Mouse (Mus musculus): Measurements from ENCODE around the gene Rab6b. TPM values are rescaled to one million over a fixed set of nuclear protein-coding genes. Genes with fewer than 3 reads are reported as not detected.
A peak's percentile ranks its signal among the peaks of the same experiment; 100 is the strongest.
"Not testable (repeated sequence)": the region's sequence is repeated elsewhere in the genome, so short reads cannot be mapped to it uniquely, and the experiment has no call there.

Gene Rab6b
- polyA plus RNA-seq, 1 experiment from 2014 or later, result 7.8 TPM

DNA sequence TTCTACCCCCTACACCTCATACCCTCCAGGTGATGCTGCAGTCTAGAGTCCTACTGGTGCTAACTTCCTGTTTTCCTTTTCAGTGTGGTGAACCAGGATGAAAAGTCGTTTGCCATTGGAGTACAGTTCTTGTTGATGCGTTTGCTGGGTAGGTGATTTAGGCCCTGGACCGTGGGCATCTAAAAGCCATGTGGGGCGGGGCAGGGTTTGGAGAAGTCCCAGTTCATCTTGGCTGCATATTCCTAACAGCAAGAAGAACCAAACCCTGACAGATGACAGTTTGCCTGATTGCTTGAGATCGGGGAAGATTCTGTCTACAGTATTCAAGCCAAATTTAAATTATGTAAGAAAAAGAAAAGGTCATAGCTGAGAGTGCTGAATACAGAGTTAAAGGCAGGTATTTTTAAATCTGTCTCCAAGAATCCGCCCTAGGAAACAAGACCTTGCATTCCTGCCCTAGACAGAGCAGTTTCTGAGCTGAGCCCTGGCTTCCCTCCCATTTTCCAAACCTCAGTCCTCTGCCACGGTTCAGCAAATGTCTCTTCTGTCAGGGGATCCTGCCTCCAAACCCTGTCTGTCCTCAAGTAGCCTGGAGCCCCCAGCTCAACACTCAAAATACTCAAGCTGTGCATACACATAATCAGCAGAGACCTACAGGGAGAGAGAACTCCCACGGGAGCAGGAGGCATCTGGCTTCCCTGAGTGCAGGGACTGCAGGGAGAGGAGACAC is 29.2 kb upstream of the Rab6b start:
- Histone ChIP-seq H3K4me3 (no peak overlapping the region), H3K4me2 (no peak overlapping the region), H3K4me1 (peaks cover 4% of the 10 kb centered on the region; the same call in 1 of the 2 replicates), H3K9me3 (no peaks in the 10 kb centered on the region), H3K27ac (no peak overlapping the region), H3K27me3 (no peaks in the 10 kb centered on the region), H3K9ac (no peak overlapping the region), H3K36me3 (no peaks in the 10 kb centered on the region)
- no peak for ATAC-seq (ENCODE audit: insufficient number of reproducible peaks, low FRiP score, low TSS enrichment, low read depth)
- 65% methylated on average over 8 of the region's 8 CpGs for WGBS

DNA sequence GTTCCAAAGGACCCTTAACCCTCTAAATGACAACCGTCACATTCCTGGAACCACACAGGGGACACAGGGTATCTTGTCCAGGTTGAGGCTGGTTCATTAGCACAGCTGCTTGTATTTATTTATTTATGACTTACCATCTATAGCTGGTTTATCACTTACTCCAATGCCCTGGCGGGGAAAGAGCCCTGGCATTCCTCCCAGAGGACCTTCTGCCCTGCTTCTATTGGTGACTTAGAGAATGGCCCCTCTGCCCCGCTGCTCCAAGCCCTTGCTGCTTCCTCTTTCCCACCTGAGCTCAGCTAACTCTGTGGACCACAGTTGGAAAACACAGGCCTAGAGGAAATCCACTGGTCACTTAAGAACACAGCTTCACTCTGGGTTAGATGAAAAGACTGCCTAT is 28.2 kb upstream of the Rab6b start:
- Histone ChIP-seq H3K36me3 (no peaks in the 10 kb centered on the region), H3K27me3 (no peaks in the 10 kb centered on the region), H3K9me3 (no peaks in the 10 kb centered on the region), H3K4me2 (no peak overlapping the region), H3K4me3 (no peak overlapping the region), H3K27ac (no peak overlapping the region), H3K4me1 (peaks cover 4% of the 10 kb centered on the region; the same call in 1 of the 2 replicates), H3K9ac (no peak overlapping the region)
- ATAC-seq (ENCODE audit: insufficient number of reproducible peaks, low FRiP score, low TSS enrichment, low read depth), result no peak
- WGBS, result 70% methylated on average over 3 of the region's 3 CpGs

DNA sequence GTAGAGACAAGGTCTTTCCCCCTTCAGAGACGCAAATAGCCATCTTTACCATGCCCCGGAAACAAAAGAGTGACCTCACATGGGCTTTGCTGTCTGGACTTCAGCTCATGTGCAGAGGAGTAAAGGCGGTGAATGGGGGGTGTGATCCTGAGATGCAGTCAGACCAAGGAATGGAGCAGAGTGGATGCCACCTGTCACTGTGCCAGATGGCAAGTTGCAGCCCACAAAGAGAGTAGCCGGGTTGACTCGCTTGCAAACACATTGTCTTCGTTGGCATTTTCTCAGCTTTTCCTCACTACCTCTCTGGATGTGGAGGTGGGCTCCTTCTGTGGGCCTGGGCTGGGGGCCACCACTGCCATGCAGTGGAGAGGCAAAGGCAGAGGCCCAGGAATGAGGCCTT is 24.9 kb upstream of the Rab6b start:
- no peak overlapping the region for H3K4me3 ChIP-seq
- no peak overlapping the region for H3K4me2 ChIP-seq
- peaks cover 6% of the 10 kb centered on the region for H3K4me1 ChIP-seq
- H3K9ac ChIP-seq, result no peak overlapping the region
- no peak overlapping the region for H3K27ac ChIP-seq
- no peak for ATAC-seq (ENCODE audit: insufficient number of reproducible peaks, low FRiP score, low TSS enrichment, low read depth)
- WGBS, result 95% methylated on average over 6 of the region's 6 CpGs
- no peaks in the 10 kb centered on the region for H3K36me3 ChIP-seq
- H3K27me3 ChIP-seq, result no peaks in the 10 kb centered on the region
- no peaks in the 10 kb centered on the region for H3K9me3 ChIP-seq

DNA sequence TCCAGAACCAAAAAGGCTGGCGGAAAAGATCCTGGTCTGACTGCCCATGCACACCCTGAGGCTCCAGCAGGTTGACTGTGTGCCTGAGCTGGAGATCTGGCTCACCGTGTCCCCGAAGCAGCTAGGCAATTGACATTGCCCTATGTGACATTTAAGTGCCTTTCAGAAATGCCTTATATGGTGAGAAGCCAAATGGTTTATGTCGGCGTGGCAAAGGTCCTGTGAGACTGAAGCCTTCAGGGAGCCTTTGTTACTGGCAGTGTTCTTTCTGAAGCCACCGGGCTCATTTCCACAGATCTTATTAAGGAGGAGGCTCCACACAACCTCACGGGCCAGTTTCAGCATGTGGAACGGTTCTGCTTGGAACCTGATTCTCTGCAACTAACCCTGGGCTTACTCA is 24.3 kb upstream of the Rab6b start:
- WGBS, result 44% methylated on average over 8 of the region's 8 CpGs
- Histone ChIP-seq H3K4me3 (no peak overlapping the region), H3K9ac (no peak overlapping the region), H3K27ac (no peak overlapping the region), H3K36me3 (no peaks in the 10 kb centered on the region), H3K27me3 (no peaks in the 10 kb centered on the region), H3K9me3 (no peaks in the 10 kb centered on the region), H3K4me2 (no peak overlapping the region), H3K4me1 (peaks cover 10% of the 10 kb centered on the region)
- ATAC-seq (ENCODE audit: insufficient number of reproducible peaks, low FRiP score, low TSS enrichment, low read depth), result no peak

DNA sequence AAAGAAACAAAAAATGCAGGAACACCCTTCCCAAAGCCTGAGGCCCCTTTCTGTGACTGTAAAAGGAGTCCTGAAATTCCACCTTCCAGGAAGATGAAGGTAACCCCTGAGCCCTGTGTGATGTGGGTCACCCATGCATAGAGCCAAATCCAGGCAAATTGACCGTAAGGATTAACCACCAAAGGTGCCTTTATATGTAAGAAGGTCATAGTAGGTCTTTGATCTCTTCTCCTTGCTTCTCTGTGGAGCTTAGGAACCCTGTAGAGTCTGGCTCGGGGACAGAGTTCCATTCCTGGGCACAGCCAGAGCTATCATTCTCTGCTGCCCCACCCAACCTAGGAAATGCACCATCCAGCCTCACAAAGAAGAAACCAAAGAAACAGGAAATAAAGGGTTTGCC is 22.9 kb upstream of the Rab6b start:
- 70% methylated on average over 2 of the region's 2 CpGs for WGBS
- H3K27me3 ChIP-seq, result no peaks in the 10 kb centered on the region
- H3K4me3 ChIP-seq, result no peak overlapping the region
- no peak overlapping the region for H3K9ac ChIP-seq
- H3K4me1 ChIP-seq, result peaks cover 9% of the 10 kb centered on the region
- no peaks in the 10 kb centered on the region for H3K36me3 ChIP-seq
- no peak overlapping the region for H3K4me2 ChIP-seq
- no peak overlapping the region for H3K27ac ChIP-seq
- ATAC-seq (ENCODE audit: insufficient number of reproducible peaks, low FRiP score, low TSS enrichment, low read depth), result no peak
- H3K9me3 ChIP-seq, result no peaks in the 10 kb centered on the region

DNA sequence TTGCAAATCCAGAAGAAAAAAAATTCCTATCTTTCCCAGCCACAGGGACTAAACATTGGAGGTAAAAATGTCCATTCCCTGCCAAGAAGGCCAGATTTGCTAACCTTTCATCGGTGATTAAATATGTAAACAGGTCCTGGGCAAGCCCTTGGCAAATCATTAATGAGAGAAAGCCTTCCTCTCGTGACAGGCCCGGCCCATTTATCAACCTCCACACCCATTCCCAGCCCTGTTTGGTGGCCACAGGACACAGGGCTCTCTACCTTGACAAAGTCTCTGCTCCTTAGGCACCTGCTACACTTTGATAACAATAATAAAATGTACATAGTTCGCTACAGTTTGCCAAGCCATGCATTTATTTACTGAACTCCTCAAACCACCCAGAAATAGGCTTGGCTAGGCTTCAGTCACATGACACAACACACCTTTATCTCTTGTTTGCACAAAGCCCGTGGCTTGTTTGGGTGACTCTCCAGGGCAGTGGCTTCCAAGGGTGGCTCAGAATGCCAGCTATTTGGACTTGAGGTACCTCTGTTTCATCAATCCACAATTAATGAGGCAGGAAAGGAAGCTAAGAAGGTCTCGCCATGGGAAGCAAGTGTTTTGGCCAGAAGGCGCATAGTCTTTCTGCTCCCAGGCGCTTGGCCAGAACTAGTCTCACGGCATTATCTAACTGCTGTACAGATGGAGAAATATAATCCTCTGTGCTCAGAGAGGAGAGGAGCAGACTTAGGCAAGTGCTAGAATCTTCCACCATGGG is 21.3 kb upstream of the Rab6b start:
- H3K4me2 ChIP-seq, result no peak overlapping the region

DNA sequence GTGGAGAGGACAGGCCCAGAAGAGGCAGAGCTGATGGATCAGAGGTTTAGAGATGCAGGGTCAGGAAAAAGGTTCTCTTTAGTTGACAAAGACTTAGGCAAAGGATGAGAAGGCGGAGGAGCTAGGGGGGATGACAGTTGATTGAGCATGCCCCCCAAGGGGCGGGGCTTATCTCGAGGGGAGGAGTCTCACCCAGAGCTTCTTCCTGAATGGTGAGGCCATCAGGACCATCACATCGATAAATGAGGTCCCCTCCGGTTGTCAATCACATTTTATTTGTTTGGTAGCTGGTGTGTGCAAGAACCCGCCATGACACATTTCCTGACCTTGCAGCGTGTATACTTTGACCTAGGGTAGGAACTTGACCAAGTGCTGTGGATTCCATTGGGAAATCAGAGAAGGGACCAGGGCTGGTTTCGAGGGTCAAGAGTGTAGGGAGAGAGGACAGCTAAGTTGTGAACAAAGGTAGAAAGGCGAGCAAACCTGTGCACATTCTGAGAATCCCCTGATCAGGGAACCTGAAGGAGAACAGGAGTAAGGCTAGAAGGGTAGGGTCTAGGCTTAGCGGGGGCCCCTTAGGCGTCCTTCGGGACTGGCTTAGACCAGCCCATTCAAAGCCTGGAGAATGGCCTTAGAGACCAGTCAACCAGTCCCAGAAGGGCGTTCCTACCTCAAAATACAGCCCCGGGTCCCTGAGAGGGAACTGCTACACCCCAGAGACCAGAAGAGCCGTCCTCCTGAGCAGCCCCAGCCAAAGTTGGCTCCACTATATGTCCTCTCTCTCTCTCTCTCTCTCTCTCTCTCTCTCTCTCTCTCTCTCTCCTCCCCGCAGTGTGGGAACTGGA is 20.3 kb upstream of the Rab6b start:
- Histone ChIP-seq H3K9ac (no peak overlapping the region), H3K36me3 (no peaks in the 10 kb centered on the region), H3K4me1 (peaks cover 9% of the 10 kb centered on the region), H3K9me3 (no peaks in the 10 kb centered on the region), H3K27ac (no peak overlapping the region), H3K4me3 (no peak overlapping the region), H3K4me2 (no peak overlapping the region), H3K27me3 (no peaks in the 10 kb centered on the region)
- WGBS, result 79% methylated on average over 16 of the region's 16 CpGs
- ATAC-seq (ENCODE audit: insufficient number of reproducible peaks, low FRiP score, low TSS enrichment, low read depth), result no peak

More for the DNA sequence above, 21.3 kb upstream of the Rab6b start:
- no peak overlapping the region for H3K27ac ChIP-seq
- H3K4me3 ChIP-seq, result no peak overlapping the region
- H3K27me3 ChIP-seq, result no peaks in the 10 kb centered on the region
- H3K4me1 ChIP-seq, result peaks cover 9% of the 10 kb centered on the region
- no peak overlapping the region for H3K9ac ChIP-seq
- WGBS, result 65% methylated on average over 9 of the region's 9 CpGs
- H3K9me3 ChIP-seq, result no peaks in the 10 kb centered on the region
- no peaks in the 10 kb centered on the region for H3K36me3 ChIP-seq
- no peak for ATAC-seq (ENCODE audit: insufficient number of reproducible peaks, low FRiP score, low TSS enrichment, low read depth)

DNA sequence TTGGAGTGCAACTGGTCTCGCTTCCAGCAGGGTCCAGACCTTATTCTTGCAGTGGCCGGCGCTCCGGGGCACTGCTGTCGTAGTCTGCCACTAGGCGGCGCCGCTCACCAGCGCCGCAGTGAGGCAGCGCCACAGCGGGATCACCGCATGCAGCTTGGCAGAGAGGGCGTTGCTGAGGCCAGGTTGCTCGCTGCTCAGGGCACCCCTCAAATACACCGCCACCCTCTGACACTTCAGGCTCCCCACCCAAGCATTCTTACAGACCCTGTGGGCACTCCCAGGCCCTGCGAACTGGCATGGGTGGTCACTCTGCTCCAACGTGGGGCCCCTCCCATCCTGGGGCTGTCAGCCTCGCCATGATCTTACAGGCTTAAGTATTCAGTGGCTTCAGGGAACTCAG is 19.3 kb upstream of the Rab6b start:
- Histone ChIP-seq H3K4me1 (peaks cover 9% of the 10 kb centered on the region), H3K4me3 (peak overlapping the region; percentile 46), H3K27me3 (no peaks in the 10 kb centered on the region), H3K9me3 (no peaks in the 10 kb centered on the region), H3K36me3 (no peaks in the 10 kb centered on the region), H3K4me2 (peak overlapping the region; percentile 87), H3K9ac (peak overlapping the region; percentile 42), H3K27ac (no peak overlapping the region)
- peak; percentile 79 for ATAC-seq (ENCODE audit: insufficient number of reproducible peaks, low FRiP score, low TSS enrichment, low read depth)
- WGBS, result under 1% methylated on average over 19 of the region's 19 CpGs

DNA sequence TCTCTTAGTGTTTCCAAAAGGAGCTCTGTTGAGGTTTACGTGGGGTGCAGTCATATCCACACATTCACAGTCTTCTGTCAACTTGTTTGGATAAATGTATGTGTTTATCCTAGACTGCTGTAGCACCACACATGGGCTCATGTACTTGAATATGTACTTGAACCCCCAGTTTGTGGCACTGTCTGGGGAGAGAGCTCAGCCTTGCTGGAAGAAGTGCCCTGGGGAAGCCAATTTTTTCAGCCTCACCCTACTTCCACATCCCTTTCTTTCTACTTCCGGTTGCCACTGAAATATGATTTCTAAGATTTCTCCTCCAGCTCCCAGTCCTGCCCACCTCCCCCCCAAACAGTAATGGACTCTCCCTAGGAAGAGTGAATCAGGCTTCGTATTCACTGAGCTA is 17.9 kb upstream of the Rab6b start:
- H3K4me1 ChIP-seq, result peaks cover 9% of the 10 kb centered on the region
- no peak overlapping the region for H3K9ac ChIP-seq
- no peaks in the 10 kb centered on the region for H3K36me3 ChIP-seq
- 82% methylated on average over 3 of the region's 3 CpGs for WGBS
- no peak overlapping the region for H3K27ac ChIP-seq
- H3K27me3 ChIP-seq, result no peaks in the 10 kb centered on the region
- H3K4me3 ChIP-seq, result no peak overlapping the region
- ATAC-seq (ENCODE audit: insufficient number of reproducible peaks, low FRiP score, low TSS enrichment, low read depth), result no peak
- no peak overlapping the region for H3K4me2 ChIP-seq
- no peaks in the 10 kb centered on the region for H3K9me3 ChIP-seq

DNA sequence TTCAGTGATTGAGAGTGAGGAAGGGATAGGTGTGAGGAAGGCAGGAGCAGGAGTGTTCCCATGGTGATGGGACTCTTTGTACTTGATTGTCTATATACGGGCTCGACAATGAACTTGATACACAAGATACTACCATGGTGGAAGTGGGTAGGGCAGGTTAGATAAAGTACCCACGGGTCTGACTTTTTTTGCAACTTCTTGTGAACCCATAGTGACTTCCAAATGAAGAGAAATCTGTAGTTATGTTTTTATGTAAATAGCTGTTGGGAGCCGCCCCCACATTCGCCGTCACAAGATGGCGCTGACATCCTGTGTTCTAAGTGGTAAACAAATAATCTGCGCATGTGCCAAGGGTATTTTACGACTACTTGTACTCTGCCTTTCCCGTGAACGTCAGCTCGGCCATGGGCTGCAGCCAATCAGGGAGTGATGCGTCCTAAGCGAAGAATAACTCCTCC is 3.2 kb upstream of the Rab6b start:
- H3K27me3 ChIP-seq, result peaks cover 30% of the 10 kb centered on the region
- not testable (repeated sequence) for ATAC-seq (ENCODE audit: insufficient number of reproducible peaks, low FRiP score, low TSS enrichment, low read depth); H3K9ac ChIP-seq; H3K36me3 ChIP-seq; H3K9me3 ChIP-seq
- 11% methylated on average over 9 of the region's 14 CpGs for WGBS
- H3K4me3 ChIP-seq, result peak overlapping the region; percentile 46
- peak overlapping the region; percentile 39 for H3K4me2 ChIP-seq
- peaks cover 24% of the 10 kb centered on the region for H3K4me1 ChIP-seq
- peak overlapping the region; percentile 69; the same call in 1 of the 2 replicates for H3K27ac ChIP-seq

DNA sequence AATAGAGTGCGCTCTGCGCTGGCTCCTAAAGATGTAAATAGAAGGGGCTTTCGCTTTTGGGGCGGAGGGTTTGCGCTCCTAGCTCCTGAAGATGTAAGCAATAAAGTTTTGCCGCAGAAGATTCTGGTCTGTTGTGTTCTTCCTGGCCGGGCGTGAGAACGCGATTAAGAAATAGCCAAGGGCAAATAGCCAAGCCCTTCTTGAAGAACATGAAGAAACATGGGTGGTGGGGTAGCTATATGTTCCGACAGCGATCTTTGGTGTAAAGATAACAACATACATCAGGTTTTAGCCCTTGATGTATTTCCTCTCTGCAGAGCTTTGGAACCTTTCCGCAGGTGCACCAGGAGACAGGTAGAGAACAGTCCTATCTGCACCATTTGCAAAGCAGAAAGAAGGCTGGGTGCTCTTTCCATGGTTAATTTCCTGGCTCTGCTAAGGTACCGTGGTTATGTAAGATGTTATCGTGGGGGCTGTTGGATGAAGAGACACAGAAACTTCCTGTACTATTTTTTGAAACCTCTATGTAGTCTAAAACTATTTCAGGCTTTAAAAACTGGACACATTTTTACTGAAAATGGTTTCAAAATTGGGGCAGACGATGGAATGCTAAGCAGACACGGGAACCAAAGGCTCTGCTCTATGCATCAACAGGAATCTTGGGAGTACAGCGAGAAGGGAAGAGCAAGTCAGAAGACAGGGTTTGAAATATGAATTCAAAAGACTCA is 2.5 kb upstream of the Rab6b start:
- Histone ChIP-seq H3K4me3 (peak overlapping the region; percentile 46), H3K27ac (peak overlapping the region; percentile 50; the same call in 1 of the 2 replicates), H3K36me3 (no peaks in the 10 kb centered on the region), H3K27me3 (peaks cover 38% of the 10 kb centered on the region), H3K9me3 (no peaks in the 10 kb centered on the region), H3K9ac (peak overlapping the region; percentile 33), H3K4me1 (peaks cover 26% of the 10 kb centered on the region), H3K4me2 (peak overlapping the region; percentile 53)
- 29% methylated on average over 18 of the region's 18 CpGs for WGBS
- ATAC-seq (ENCODE audit: insufficient number of reproducible peaks, low FRiP score, low TSS enrichment, low read depth), result no peak
